Mouse (Mus musculus): ENCODE results near the gene Ghrhr. TPM values are rescaled to one million over a fixed set of nuclear protein-coding genes. Genes with fewer than 3 reads are reported as not detected.
A peak's percentile ranks its signal among the peaks of the same experiment; 100 is the strongest.

The Ghrhr gene
- total and polyA plus RNA-seq, 2 experiments from 2014 or later: not detected

GRCm38 (mm10) chr6:55388546-55389169 is 12.6 kb downstream of the Ghrhr start:
- no peaks in the 10 kb centered on the region; the same call in 1 of the 2 replicates for H3K4me1 ChIP-seq (ENCODE audit: control insufficient read depth, insufficient read depth)
- no peak overlapping the region for H3K9ac ChIP-seq (replicated peaks; ENCODE audit: low read depth, low read length)
- H3K4me3 ChIP-seq (ENCODE audit: low read depth, low read length): no peak overlapping the region
- TF ChIP-seq EP300 (IDR thresholded peaks at IDR 0.05; ENCODE audit: low read depth) (no peak), CTCF (IDR thresholded peaks at IDR 0.05; ENCODE audit: low read depth) (no peak)
- ATAC-seq (ENCODE audit: insufficient read depth, low read depth) (no peak), DNase-seq (ENCODE audit: low spot score) (no peak)
- 38% methylated on average over 12 of the region's 12 CpGs for WGBS
- H3K9me3 ChIP-seq (replicated peaks; ENCODE audit: control insufficient read depth, low read length): no peaks in the 10 kb centered on the region
- no peak overlapping the region for H3K27ac ChIP-seq (ENCODE audit: low read depth)
- no peak overlapping the region for H3K4me2 ChIP-seq (ENCODE audit: low read depth, low read length)
- H3K36me3 ChIP-seq (replicated peaks; ENCODE audit: control insufficient read depth, insufficient read depth, low read length): no peaks in the 10 kb centered on the region
- peaks cover 32% of the 10 kb centered on the region for H3K27me3 ChIP-seq (ENCODE audit: control insufficient read depth, insufficient read depth, low read length)

DNA sequence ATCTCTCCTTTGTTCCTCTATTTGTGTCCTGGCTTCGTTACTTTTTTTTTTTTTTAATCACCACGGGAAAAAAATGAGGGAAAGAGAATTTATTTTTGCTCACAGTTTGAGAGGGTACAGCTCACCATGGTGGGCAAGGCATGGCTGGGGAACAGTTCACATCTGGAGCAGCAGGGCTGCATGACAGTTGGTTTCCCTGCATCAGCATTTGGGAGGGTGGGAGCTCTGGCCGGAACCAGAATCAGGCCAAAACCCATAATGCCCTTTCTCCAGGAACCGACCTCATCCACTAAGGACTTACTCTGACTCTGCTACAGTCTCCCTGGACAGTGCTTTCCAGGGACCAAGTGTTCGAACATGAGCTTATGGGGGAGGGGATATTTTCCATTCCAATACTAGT is 13.2 kb downstream of the Ghrhr start:
- Histone ChIP-seq H3K4me3 (ENCODE audit: low read depth, low read length) (no peak overlapping the region), H3K36me3 (replicated peaks; ENCODE audit: control insufficient read depth, insufficient read depth, low read length) (no peaks in the 10 kb centered on the region), H3K4me1 (ENCODE audit: control insufficient read depth, insufficient read depth) (no peaks in the 10 kb centered on the region; the same call in 1 of the 2 replicates), H3K9me3 (replicated peaks; ENCODE audit: control insufficient read depth, low read length) (no peaks in the 10 kb centered on the region), H3K4me2 (ENCODE audit: low read depth, low read length) (no peak overlapping the region), H3K27me3 (ENCODE audit: control insufficient read depth, insufficient read depth, low read length) (peaks cover 33% of the 10 kb centered on the region), H3K27ac (ENCODE audit: low read depth) (no peak overlapping the region), H3K9ac (replicated peaks; ENCODE audit: low read depth, low read length) (no peak overlapping the region)
- no peak for DNase-seq (ENCODE audit: low spot score)
- no peak for ATAC-seq (ENCODE audit: insufficient read depth, low read depth)
- TF ChIP-seq CTCF (IDR thresholded peaks at IDR 0.05; ENCODE audit: low read depth) (no peak), EP300 (IDR thresholded peaks at IDR 0.05; ENCODE audit: low read depth) (no peak)
- 35% methylated on average over 5 of the region's 5 CpGs for WGBS

DNA sequence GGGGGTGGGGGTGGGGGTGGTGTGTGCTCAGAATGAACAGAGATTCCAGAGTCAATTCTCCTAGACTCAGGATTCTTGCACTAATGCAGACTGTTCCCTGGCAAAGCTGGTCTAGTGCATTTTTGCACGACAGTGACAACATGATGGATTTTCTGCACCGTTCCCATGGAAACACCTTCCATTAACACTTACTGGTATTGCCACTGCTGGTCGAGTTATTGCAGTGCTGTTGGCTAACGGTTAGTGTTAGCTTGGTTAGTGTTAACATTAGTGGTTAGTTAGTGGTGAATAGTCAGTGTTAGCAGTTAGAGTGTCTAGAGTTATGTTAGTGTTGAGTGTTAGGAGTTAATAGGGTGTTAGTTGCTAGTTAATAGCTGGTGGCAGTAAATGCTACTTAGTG is 15.7 kb downstream of the Ghrhr start:
- ATAC-seq (ENCODE audit: insufficient read depth, low read depth): no peak
- Histone ChIP-seq H3K4me3 (ENCODE audit: low read depth, low read length) (no peak overlapping the region), H3K9ac (replicated peaks; ENCODE audit: low read depth, low read length) (no peak overlapping the region), H3K4me1 (ENCODE audit: control insufficient read depth, insufficient read depth) (no peaks in the 10 kb centered on the region; the same call in 1 of the 2 replicates), H3K36me3 (replicated peaks; ENCODE audit: control insufficient read depth, insufficient read depth, low read length) (no peaks in the 10 kb centered on the region), H3K9me3 (replicated peaks; ENCODE audit: control insufficient read depth, low read length) (no peaks in the 10 kb centered on the region), H3K27ac (ENCODE audit: low read depth) (no peak overlapping the region), H3K27me3 (ENCODE audit: control insufficient read depth, insufficient read depth, low read length) (peaks cover 43% of the 10 kb centered on the region), H3K4me2 (ENCODE audit: low read depth, low read length) (no peak overlapping the region)
- DNase-seq (ENCODE audit: low spot score): no peak
- TF ChIP-seq CTCF (IDR thresholded peaks at IDR 0.05; ENCODE audit: low read depth) (no peak), EP300 (IDR thresholded peaks at IDR 0.05; ENCODE audit: low read depth) (no peak)
- WGBS: 49% methylated on average over 4 of the region's 4 CpGs

DNA sequence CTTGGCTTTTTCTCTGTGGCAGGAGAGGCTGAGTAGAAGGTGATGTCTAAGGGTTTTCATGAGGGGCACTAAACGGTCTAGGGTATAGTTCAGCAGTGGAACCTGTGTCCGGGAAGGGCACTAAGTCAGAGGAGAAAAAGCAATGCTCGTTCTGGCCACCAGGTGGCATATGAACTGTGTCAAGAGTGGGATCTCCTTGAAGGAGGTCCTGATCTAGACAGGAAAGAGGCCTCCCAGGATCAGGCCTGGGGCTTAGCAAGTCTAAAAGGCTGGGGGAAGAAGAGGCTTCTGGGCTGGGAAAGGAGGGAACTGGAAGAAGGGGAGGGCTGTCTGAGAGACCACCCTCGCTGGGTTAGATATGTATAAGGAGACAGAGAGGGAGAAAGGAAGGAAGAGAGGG is 16.4 kb downstream of the Ghrhr start:
- H3K9me3 ChIP-seq (replicated peaks; ENCODE audit: control insufficient read depth, low read length): no peaks in the 10 kb centered on the region
- no peak overlapping the region for H3K4me3 ChIP-seq (ENCODE audit: low read depth, low read length)
- no peak overlapping the region for H3K9ac ChIP-seq (replicated peaks; ENCODE audit: low read depth, low read length)
- DNase-seq (ENCODE audit: low spot score): peak; percentile 47
- TF ChIP-seq EP300 (IDR thresholded peaks at IDR 0.05; ENCODE audit: low read depth) (no peak), CTCF (IDR thresholded peaks at IDR 0.05; ENCODE audit: low read depth) (peak; percentile 85)
- no peak overlapping the region for H3K27ac ChIP-seq (ENCODE audit: low read depth)
- no peak overlapping the region for H3K4me2 ChIP-seq (ENCODE audit: low read depth, low read length)
- no peaks in the 10 kb centered on the region for H3K36me3 ChIP-seq (replicated peaks; ENCODE audit: control insufficient read depth, insufficient read depth, low read length)
- peak; percentile 30; the same call in 1 of the 2 replicates for ATAC-seq (ENCODE audit: insufficient read depth, low read depth)
- peaks cover 47% of the 10 kb centered on the region for H3K27me3 ChIP-seq (ENCODE audit: control insufficient read depth, insufficient read depth, low read length)
- H3K4me1 ChIP-seq (ENCODE audit: control insufficient read depth, insufficient read depth): no peaks in the 10 kb centered on the region; the same call in 1 of the 2 replicates
- WGBS: 11% methylated on average over 4 of the region's 4 CpGs

- no peaks in the 10 kb centered on the region for H3K36me3 ChIP-seq (replicated peaks; ENCODE audit: control insufficient read depth, insufficient read depth, low read length)
- no peak overlapping the region for H3K9ac ChIP-seq (replicated peaks; ENCODE audit: low read depth, low read length)
- no peak for TF ChIP-seq CTCF (IDR thresholded peaks at IDR 0.05; ENCODE audit: low read depth)
- TF ChIP-seq EP300 (IDR thresholded peaks at IDR 0.05; ENCODE audit: low read depth): no peak
- peaks cover 43% of the 10 kb centered on the region; the same call in 1 of the 2 replicates for H3K27me3 ChIP-seq (ENCODE audit: control insufficient read depth, insufficient read depth, low read length)
- 70% methylated on average over 10 of the region's 10 CpGs for WGBS
- DNase-seq (ENCODE audit: low spot score) (no peak), ATAC-seq (ENCODE audit: insufficient read depth, low read depth) (no peak)
- no peak overlapping the region for H3K4me3 ChIP-seq (ENCODE audit: low read depth, low read length)
- H3K4me1 ChIP-seq (ENCODE audit: control insufficient read depth, insufficient read depth): no peaks in the 10 kb centered on the region; the same call in 1 of the 2 replicates
- H3K4me2 ChIP-seq (ENCODE audit: low read depth, low read length): no peak overlapping the region
- H3K9me3 ChIP-seq (replicated peaks; ENCODE audit: control insufficient read depth, low read length): no peaks in the 10 kb centered on the region
- H3K27ac ChIP-seq (ENCODE audit: low read depth): no peak overlapping the region
Observed at GRCm38 (mm10) chr6:55394854-55395253, 18.8 kb downstream of the Ghrhr start.

- Histone ChIP-seq H3K9ac (replicated peaks; ENCODE audit: low read depth, low read length) (no peak overlapping the region), H3K27me3 (ENCODE audit: control insufficient read depth, insufficient read depth, low read length) (peaks cover 32% of the 10 kb centered on the region; the same call in 1 of the 2 replicates), H3K4me1 (ENCODE audit: control insufficient read depth, insufficient read depth) (no peaks in the 10 kb centered on the region; the same call in 1 of the 2 replicates), H3K36me3 (replicated peaks; ENCODE audit: control insufficient read depth, insufficient read depth, low read length) (no peaks in the 10 kb centered on the region), H3K4me3 (ENCODE audit: low read depth, low read length) (no peak overlapping the region), H3K9me3 (replicated peaks; ENCODE audit: control insufficient read depth, low read length) (no peaks in the 10 kb centered on the region), H3K4me2 (ENCODE audit: low read depth, low read length) (no peak overlapping the region), H3K27ac (ENCODE audit: low read depth) (0 out of 2 replicates have a peak overlapping the region, but pooled peaks have one; percentile 32)
- DNase-seq (ENCODE audit: low spot score): peak; percentile 66
- peak; percentile 43 for TF ChIP-seq CTCF (IDR thresholded peaks at IDR 0.05; ENCODE audit: low read depth)
- no peak for TF ChIP-seq EP300 (IDR thresholded peaks at IDR 0.05; ENCODE audit: low read depth)
- peak; percentile 66 for ATAC-seq (ENCODE audit: insufficient read depth, low read depth)
- WGBS: 22% methylated on average over 3 of the region's 3 CpGs
Observed at GRCm38 (mm10) chr6:55396176-55396575, 20.1 kb downstream of the Ghrhr start.

Data from heart, postnatal 0 days (tissue).